Mouse (Mus musculus): ENCODE data around the gene Slc24a3. TPM values are rescaled to one million over a fixed set of nuclear protein-coding genes. Genes with fewer than 3 reads are reported as not detected.

The Slc24a3 gene
- polyA plus RNA-seq, 1 experiment from 2014 or later = 2.5 TPM

GRCm38 (mm10) chr2:145396579-145396978 is 229.0 kb downstream of the Slc24a3 start:
- H3K27me3 ChIP-seq = no peaks in the 10 kb centered on the region
- H3K4me3 ChIP-seq (replicated peaks) = no peak overlapping the region
- H3K36me3 ChIP-seq (replicated peaks) = no peaks in the 10 kb centered on the region
- H3K9me3 ChIP-seq = no peaks in the 10 kb centered on the region
- H3K4me2 ChIP-seq = no peak overlapping the region
- H3K9ac ChIP-seq = no peak overlapping the region
- WGBS = 65% methylated on average over 7 of the region's 7 CpGs
- peak overlapping the region; percentile 13; the same call in 1 of the 2 replicates for H3K27ac ChIP-seq
- H3K4me1 ChIP-seq = peaks cover 8% of the 10 kb centered on the region
- no peak for ATAC-seq (ENCODE audit: low FRiP score)

GRCm38 (mm10) chr2:145397456-145398206 is 230.1 kb downstream of the Slc24a3 start:
- no peak overlapping the region for H3K27ac ChIP-seq
- WGBS = 61% methylated on average over 10 of the region's 10 CpGs
- H3K4me3 ChIP-seq (replicated peaks) = no peak overlapping the region

GRCm38 (mm10) chr2:145401240-145401805 is 233.8 kb downstream of the Slc24a3 start:
- peak; percentile 42 for ATAC-seq (ENCODE audit: low FRiP score)
- Histone ChIP-seq H3K27ac (no peak overlapping the region), H3K9me3 (no peaks in the 10 kb centered on the region), H3K4me2 (no peak overlapping the region), H3K36me3 (replicated peaks) (no peaks in the 10 kb centered on the region), H3K4me3 (replicated peaks) (no peak overlapping the region), H3K9ac (no peak overlapping the region), H3K27me3 (no peaks in the 10 kb centered on the region), H3K4me1 (peaks cover 21% of the 10 kb centered on the region)
- 60% methylated on average over 6 of the region's 6 CpGs for WGBS

More at GRCm38 (mm10) chr2:145397456-145398206, 230.1 kb downstream of the Slc24a3 start:
- H3K9ac ChIP-seq = no peak overlapping the region
- H3K27me3 ChIP-seq = no peaks in the 10 kb centered on the region
- H3K4me2 ChIP-seq = no peak overlapping the region
- ATAC-seq (ENCODE audit: low FRiP score) = peak; percentile 57; the same call in 1 of the 2 replicates
- H3K36me3 ChIP-seq (replicated peaks) = no peaks in the 10 kb centered on the region
- H3K9me3 ChIP-seq = no peaks in the 10 kb centered on the region
- peaks cover 9% of the 10 kb centered on the region for H3K4me1 ChIP-seq

GRCm38 (mm10) chr2:145401996-145402395 is 234.4 kb downstream of the Slc24a3 start:
- Histone ChIP-seq H3K9ac (no peak overlapping the region), H3K27ac (no peak overlapping the region), H3K36me3 (replicated peaks) (no peaks in the 10 kb centered on the region), H3K9me3 (no peaks in the 10 kb centered on the region), H3K4me2 (no peak overlapping the region), H3K4me3 (replicated peaks) (no peak overlapping the region), H3K27me3 (no peaks in the 10 kb centered on the region), H3K4me1 (peaks cover 16% of the 10 kb centered on the region; the same call in 1 of the 2 replicates)
- WGBS = 79% methylated on average over 2 of the region's 2 CpGs
- no peak for ATAC-seq (ENCODE audit: low FRiP score)

GRCm38 (mm10) chr2:145404818-145405531 is 237.4 kb downstream of the Slc24a3 start:
- no peak overlapping the region for H3K4me2 ChIP-seq
- H3K9me3 ChIP-seq = no peaks in the 10 kb centered on the region
- 50% methylated on average over 11 of the region's 11 CpGs for WGBS
- H3K4me1 ChIP-seq = peaks cover 16% of the 10 kb centered on the region; the same call in 1 of the 2 replicates
- H3K27me3 ChIP-seq = no peaks in the 10 kb centered on the region
- no peaks in the 10 kb centered on the region for H3K36me3 ChIP-seq (replicated peaks)
- ATAC-seq (ENCODE audit: low FRiP score) = peak; percentile 76
- no peak overlapping the region for H3K9ac ChIP-seq
- H3K4me3 ChIP-seq (replicated peaks) = no peak overlapping the region
- no peak overlapping the region for H3K27ac ChIP-seq

- Histone ChIP-seq H3K27ac (no peak overlapping the region), H3K4me2 (no peak overlapping the region), H3K27me3 (no peaks in the 10 kb centered on the region), H3K9me3 (no peaks in the 10 kb centered on the region), H3K9ac (no peak overlapping the region), H3K36me3 (replicated peaks) (no peaks in the 10 kb centered on the region), H3K4me3 (replicated peaks) (no peak overlapping the region), H3K4me1 (peaks cover 16% of the 10 kb centered on the region; the same call in 1 of the 2 replicates)
- no peak for ATAC-seq (ENCODE audit: low FRiP score)
- 55% methylated on average over 4 of the region's 4 CpGs for WGBS
Measured at GRCm38 (mm10) chr2:145405746-145406145, 238.2 kb downstream of the Slc24a3 start.

- 100% methylated on average over 2 of the region's 2 CpGs for WGBS
- Histone ChIP-seq H3K4me2 (no peak overlapping the region), H3K27ac (no peak overlapping the region), H3K4me3 (replicated peaks) (no peak overlapping the region), H3K36me3 (replicated peaks) (no peaks in the 10 kb centered on the region), H3K9me3 (no peaks in the 10 kb centered on the region), H3K27me3 (no peaks in the 10 kb centered on the region), H3K9ac (no peak overlapping the region), H3K4me1 (peaks cover 6% of the 10 kb centered on the region)
- no peak for ATAC-seq (ENCODE audit: low FRiP score)
Measured at GRCm38 (mm10) chr2:145417738-145418137, 250.2 kb downstream of the Slc24a3 start.

- Histone ChIP-seq H3K36me3 (replicated peaks) (no peaks in the 10 kb centered on the region), H3K9me3 (no peaks in the 10 kb centered on the region), H3K4me1 (peaks cover 6% of the 10 kb centered on the region), H3K4me3 (replicated peaks) (no peak overlapping the region), H3K9ac (no peak overlapping the region), H3K27me3 (no peaks in the 10 kb centered on the region), H3K27ac (no peak overlapping the region), H3K4me2 (no peak overlapping the region)
- 82% methylated on average over 2 of the region's 2 CpGs for WGBS
- no peak for ATAC-seq (ENCODE audit: low FRiP score)
Measured at GRCm38 (mm10) chr2:145419078-145419477, 251.5 kb downstream of the Slc24a3 start.

GRCm38 (mm10) chr2:145420967-145421888 is 253.7 kb downstream of the Slc24a3 start:
- Histone ChIP-seq H3K36me3 (replicated peaks) (no peaks in the 10 kb centered on the region), H3K4me2 (no peak overlapping the region), H3K4me1 (peaks cover 6% of the 10 kb centered on the region), H3K9me3 (no peaks in the 10 kb centered on the region), H3K9ac (no peak overlapping the region), H3K4me3 (replicated peaks) (no peak overlapping the region), H3K27ac (no peak overlapping the region), H3K27me3 (no peaks in the 10 kb centered on the region)
- ATAC-seq (ENCODE audit: low FRiP score) = peak; percentile 57
- WGBS = 75% methylated on average over 5 of the region's 5 CpGs

GRCm38 (mm10) chr2:145421889-145422212 is 254.3 kb downstream of the Slc24a3 start:
- 76% methylated on average over 3 of the region's 3 CpGs for WGBS
- H3K4me1 ChIP-seq = peaks cover 6% of the 10 kb centered on the region
- no peaks in the 10 kb centered on the region for H3K27me3 ChIP-seq
- no peak for ATAC-seq (ENCODE audit: low FRiP score)
- H3K4me2 ChIP-seq = no peak overlapping the region
- no peaks in the 10 kb centered on the region for H3K36me3 ChIP-seq (replicated peaks)
- H3K9me3 ChIP-seq = no peaks in the 10 kb centered on the region
- H3K9ac ChIP-seq = no peak overlapping the region
- H3K27ac ChIP-seq = no peak overlapping the region
- H3K4me3 ChIP-seq (replicated peaks) = no peak overlapping the region

GRCm38 (mm10) chr2:145429982-145430381 is 262.4 kb downstream of the Slc24a3 start:
- WGBS = 88% methylated on average over 5 of the region's 5 CpGs
- ATAC-seq (ENCODE audit: low FRiP score) = no peak
- Histone ChIP-seq H3K27ac (no peak overlapping the region), H3K9me3 (no peaks in the 10 kb centered on the region), H3K9ac (no peak overlapping the region), H3K4me2 (no peak overlapping the region), H3K4me3 (replicated peaks) (no peak overlapping the region), H3K4me1 (no peaks in the 10 kb centered on the region), H3K36me3 (replicated peaks) (no peaks in the 10 kb centered on the region), H3K27me3 (no peaks in the 10 kb centered on the region)

- WGBS = 92% methylated on average over 1 of the region's 1 CpGs
- H3K4me1 ChIP-seq = 0 out of 2 replicates have a peak, but pooled peaks cover 6% of the 10 kb centered on the region
- no peak overlapping the region for H3K4me2 ChIP-seq
- no peaks in the 10 kb centered on the region for H3K9me3 ChIP-seq
- no peaks in the 10 kb centered on the region for H3K27me3 ChIP-seq
- H3K27ac ChIP-seq = no peak overlapping the region
- no peaks in the 10 kb centered on the region for H3K36me3 ChIP-seq (replicated peaks)
- no peak overlapping the region for H3K4me3 ChIP-seq (replicated peaks)
- ATAC-seq (ENCODE audit: low FRiP score) = no peak
- H3K9ac ChIP-seq = no peak overlapping the region
Measured at GRCm38 (mm10) chr2:145434068-145434467, 266.5 kb downstream of the Slc24a3 start.

Data from forebrain, embryonic 12.5 days (tissue).